Mouse (Mus musculus) lung, postnatal 0 days (tissue): Measurements from ENCODE around the gene Adam12.

Source experiments
- CTCF ChIP-seq: IDR thresholded peaks from 2 replicates; pipeline ENCODE4 v1.5.1; 2016; ENCODE audit warnings: antibody characterized with exemption, mild to moderate bottlenecking
- EP300 ChIP-seq: IDR thresholded peaks from 2 replicates; pipeline ENCODE4 v1.6.1; 2016; ENCODE audit warnings: antibody characterized with exemption, mild to moderate bottlenecking, control low read depth

DNA sequence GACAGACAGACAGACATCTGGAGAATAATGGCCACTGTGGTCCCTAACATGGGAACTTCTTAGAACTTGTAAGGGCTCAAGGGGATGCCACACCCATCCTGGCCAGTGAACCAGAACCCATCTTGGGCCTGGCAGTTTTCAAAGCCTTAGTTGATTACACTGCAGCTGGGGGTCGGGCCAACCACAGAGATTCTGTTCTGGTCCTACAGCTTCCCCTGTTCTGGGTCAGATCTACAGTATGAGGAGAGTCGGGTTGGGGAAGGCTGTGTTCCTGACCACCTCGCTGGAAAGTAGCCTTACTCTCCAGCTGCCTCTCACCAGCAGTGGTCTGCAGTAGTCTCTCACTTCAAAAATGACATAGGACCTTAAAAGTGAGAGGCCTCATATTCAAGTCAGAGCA is 5.7 kb downstream of the Adam12 start:
- TF ChIP-seq CTCF (no peak), EP300 (no peak)
